ENCODE assay signal across 8 mouse cellular contexts in genomic region chrX:153237920-153238504, GRCm38 (mm10). TPM values are rescaled to one million over a fixed set of nuclear protein-coding genes. Genes with fewer than 3 reads are reported as not detected.
DNase-seq lines count a peak whose midpoint lies in the region; ATAC-seq and TF ChIP-seq lines count a peak whose summit lies in the region.

No protein-coding gene starts in this region.

- H3K4me3 ChIP-seq in ES-E14 (ENCODE audit: insufficient read depth in 1 of 2, low read depth in 1 of 2, low read length in 2 of 2, poor library complexity in 1 of 2, severe bottlenecking in 1 of 2) (peak overlapping the region; percentile 68 to 88), macrophage (ENCODE audit: inconsistent target) (peak overlapping the region; percentile 48)
- H3K4me3 ChIP-seq in brown adipose tissue, adult 24 weeks (ENCODE audit: insufficient read depth, low read depth, low read length): peak overlapping the region; percentile 66
- peak overlapping the region; percentile 56 for H3K4me3 ChIP-seq in hindbrain, embryonic 14.5 days (replicated peaks; ENCODE audit: low read length)

- 0 out of 2 replicates have a peak, but pooled peaks cover 3% of the 10 kb centered on the region for H3K27me3 ChIP-seq in hindbrain, embryonic 14.5 days (ENCODE audit: control insufficient read depth, insufficient read depth, low read length)

- H3K9me3 ChIP-seq in ES-E14 (ENCODE audit: control insufficient read depth, insufficient read depth, low read depth, low read length): no peaks in the 10 kb centered on the region
- H3K9me3 ChIP-seq in hindbrain, embryonic 14.5 days (ENCODE audit: control insufficient read depth, low read length): no peaks in the 10 kb centered on the region

- no peaks in the 10 kb centered on the region for H3K79me2 ChIP-seq in macrophage (ENCODE audit: inconsistent target)

- peak overlapping the region; percentile 60; the same call in 1 of the 2 replicates for H3K9ac ChIP-seq in ES-E14 (ENCODE audit: insufficient read depth, low read depth, low read length, poor library complexity, severe bottlenecking)
- H3K9ac ChIP-seq in hindbrain, embryonic 14.5 days: peak overlapping the region; percentile 73

- 25% methylated on average over 23 of the region's 23 CpGs for whole genome bisulfite sequencing in hindbrain, embryonic 14.5 days
- 19% methylated on average over 23 of the region's 23 CpGs for WGBS in macrophage (ENCODE audit: missing documents)

- in situ Hi-C loops in ES-E14 (cut with MboI; ENCODE audit: low sequenced_read_pairs in 2 of 2, unreplicated experiment in 2 of 2): loop anchor here in 1 of 2 experiments (25.0 kb wide), 1 partner anchor 124 kb away; no protein-coding TSS in a partner anchor

- H3K27ac ChIP-seq in ES-E14 (ENCODE audit: insufficient read depth, low read depth, low read length, poor library complexity, severe bottlenecking) (peak overlapping the region; percentile 55), macrophage (no peak overlapping the region)
- no peak overlapping the region for H3K27ac ChIP-seq in brown adipose tissue, adult 24 weeks (replicated peaks; ENCODE audit: low read depth, low read length)
- H3K27ac ChIP-seq in hindbrain, embryonic 14.5 days: peak overlapping the region; percentile 84

- peak; percentile 94 for ATAC-seq in erythroid progenitor cell, adult 5-6 weeks (replicated peaks; ENCODE audit: low FRiP score, poor library complexity, severe bottlenecking)
- ATAC-seq in hindbrain, embryonic 14.5 days (ENCODE audit: low FRiP score): peak; percentile 95

- no peaks in the 10 kb centered on the region for H3K36me3 ChIP-seq in ES-E14 (ENCODE audit: control insufficient read depth, insufficient read depth, low read length, poor library complexity, severe bottlenecking)
- H3K36me3 ChIP-seq in hindbrain, embryonic 14.5 days (replicated peaks; ENCODE audit: control insufficient read depth, insufficient read depth): no peaks in the 10 kb centered on the region
- H3K36me3 ChIP-seq in macrophage (ENCODE audit: inconsistent target): no peaks in the 10 kb centered on the region

- peaks cover 0 to 2% of the 10 kb centered on the region in 2 experiments; a peak in 2 of 4 replicates for H3K4me1 ChIP-seq in ES-E14 (ENCODE audit: control insufficient read depth in 2 of 2, insufficient read depth in 2 of 2, low read length in 2 of 2, poor library complexity in 1 of 2)
- no peaks in the 10 kb centered on the region for H3K4me1 ChIP-seq in brown adipose tissue, adult 24 weeks (ENCODE audit: control insufficient read depth, insufficient read depth, insufficient read length, low read length)
- H3K4me1 ChIP-seq in hindbrain, embryonic 14.5 days (replicated peaks; ENCODE audit: control insufficient read depth, insufficient read depth, low read length): no peaks in the 10 kb centered on the region

- peak overlapping the region; percentile 60 for H3K4me2 ChIP-seq in hindbrain, embryonic 14.5 days (replicated peaks)

- no peak for DNase-seq in ES-E14 (ENCODE audit: low read depth, low spot score)
- peak; percentile 49 for DNase-seq in hindbrain, embryonic 14.5 days (ENCODE audit: low spot score)
- peak; percentile 22 to 37 for DNase-seq in layer of hippocampus, postnatal 36 days
- peak; percentile 3 to 5 for DNase-seq in right cerebral cortex, postnatal 36 days (ENCODE audit: low spot score in 2 of 2)
- DNase-seq in urinary bladder, adult 2 months (ENCODE audit: low spot score): no peak

TF ChIP-seq in ES-E14, 5 proteins besides CTCF, POLR2A, EP300 and RAD21:
- TF ChIP-seq CHD2 (IDR thresholded peaks at IDR 0.05; ENCODE audit: low read depth, low read length): no peak
- TF ChIP-seq ZNF384 (IDR thresholded peaks at IDR 0.05; ENCODE audit: low read depth, low read length): no peak
- TF ChIP-seq HCFC1 (IDR thresholded peaks at IDR 0.05; ENCODE audit: borderline replicate concordance, insufficient read depth, low read length): no peak
- TF ChIP-seq ZC3H11A (IDR thresholded peaks at IDR 0.05; ENCODE audit: borderline replicate concordance, low read depth, low read length): no peak
- TF ChIP-seq MAFK (IDR thresholded peaks at IDR 0.05; ENCODE audit: insufficient read depth, low read depth, low read length): no peak

RNA-seq across cellular contexts. Expression of gene Klf8, which starts 0.7 kb away (rescaled TPM):
- 11.0 and 12.0 TPM in 2 replicates for total RNA-seq in ES-E14 (2012; rRNA removed)
- 0.42 TPM in 1 of 2 replicates, not detected in the other for polyA plus RNA-seq in brown adipose tissue, adult 24 weeks (2012; ENCODE audit: insufficient read depth, insufficient read length, missing spikeins)
- 0.36 and 4.6 TPM in 2 replicates for total RNA-seq in erythroid progenitor cell, adult 5-6 weeks (2015; ENCODE audit: low replicate concordance)
- total RNA-seq in erythroid progenitor cell, adult 5-6 weeks (2017; ENCODE audit: low replicate concordance): 0.77 TPM in 1 of 2 replicates, not detected in the other
- polyA plus RNA-seq in hindbrain, embryonic 14.5 days (2014; fragmentation: Nextera tagmentation; extraction: Ambion mirVana): 5.9 and 7.9 TPM in 2 replicates
- 1 to 10 TPM; 4.0 to 4.2 TPM for total RNA-seq in layer of hippocampus, postnatal 36 days (2021)
- 10 to 100 TPM in 1 of 26 experiments, 1 to 10 TPM in 23, under 1 TPM in 2; 0.94 to 10.1 (median 1.6) TPM for total RNA-seq in macrophage (2018; cell fraction: chromatin; rRNA removed)
- total RNA-seq in macrophage (2018; cell fraction: cytosol; rRNA removed): 1 to 10 TPM in 23 of 26 experiments, under 1 TPM in 3; 0.74 to 5.3 (median 1.6) TPM
- total RNA-seq in macrophage (2018; cell fraction: nucleus; rRNA removed): 10 to 100 TPM in 1 of 26 experiments, 1 to 10 TPM in 25; 1.2 to 15.5 (median 2.0) TPM
- polyA plus RNA-seq in macrophage (2018): 0.36 to 0.67 TPM (median 0.53 TPM) in 3 replicates
- 1.9 and 2.0 TPM in 2 replicates for polyA plus RNA-seq in urinary bladder, adult 2 months (2012; rRNA removed)

Comparison
In these comparisons a context has a peak if more than half of its experiments do, and no peak if none do; other contexts are left out.
1. DNase-seq: peak in hindbrain, embryonic 14.5 days (single experiment), layer of hippocampus, postnatal 36 days (2 of 2) and right cerebral cortex, postnatal 36 days (2 of 2); none in ES-E14 (single experiment) and urinary bladder, adult 2 months (single experiment).
2. H3K27ac ChIP-seq: peak in ES-E14 (single experiment) and hindbrain, embryonic 14.5 days (single experiment); none in brown adipose tissue, adult 24 weeks (single experiment) and macrophage (single experiment).
3. Peak in every context shown above with its lines, with median percentiles within 50 percentile points of each other: H3K4me3 ChIP-seq.